Mouse (Mus musculus): ENCODE measurements around the gene Xkr7. TPM values are rescaled to one million over a fixed set of nuclear protein-coding genes. Genes with fewer than 3 reads are reported as not detected.

Gene Xkr7
- polyA plus RNA-seq, 1 experiment from 2014 or later: 1.0 TPM

GRCm38 (mm10) chr2:153027501-153027900, 4.2 kb upstream of the Xkr7 start:
- Histone ChIP-seq H3K9ac (ENCODE audit: low read length) (no peak overlapping the region), H3K4me2 (ENCODE audit: low read length) (no peak overlapping the region), H3K4me3 (ENCODE audit: low read depth, low read length) (no peak overlapping the region), H3K27ac (ENCODE audit: low read depth, low read length) (no peak overlapping the region), H3K36me3 (ENCODE audit: control insufficient read depth, insufficient read depth, low read length) (no peaks in the 10 kb centered on the region), H3K4me1 (ENCODE audit: control insufficient read depth, insufficient read depth, low read length) (peaks cover 3% of the 10 kb centered on the region; the same call in 1 of the 2 replicates), H3K27me3 (replicated peaks; ENCODE audit: control insufficient read depth, insufficient read depth, low read length) (peaks cover 7% of the 10 kb centered on the region; the same call in 1 of the 2 replicates), H3K9me3 (replicated peaks; ENCODE audit: control insufficient read depth, low read length) (no peaks in the 10 kb centered on the region)
- no peak for ATAC-seq
- DNase-seq (ENCODE audit: low spot score): no peak
- WGBS: 67% methylated on average over 4 of the region's 4 CpGs

DNA sequence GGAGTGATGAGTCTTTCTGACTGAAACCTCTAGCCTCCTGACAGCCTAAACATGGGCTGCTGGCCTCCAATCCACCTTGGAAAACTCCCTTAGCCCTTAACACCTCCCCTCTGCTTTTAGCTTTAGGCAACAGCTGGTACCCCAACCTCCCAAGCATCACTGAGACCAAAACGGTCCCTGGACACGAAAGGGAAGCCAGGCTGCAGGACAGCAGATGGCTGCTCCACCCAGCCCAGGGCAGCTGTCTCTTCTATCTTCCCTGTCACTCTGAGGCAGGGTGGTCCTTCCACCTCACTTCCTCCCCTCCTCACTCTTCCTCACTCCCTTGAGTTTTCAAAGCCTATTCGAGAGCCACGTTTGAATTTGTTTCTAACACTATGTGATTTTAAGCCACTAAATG, 1.2 kb upstream of the Xkr7 start:
- no peak overlapping the region for H3K4me3 ChIP-seq (ENCODE audit: low read depth, low read length)
- DNase-seq (ENCODE audit: low spot score): no peak
- peaks cover 15% of the 10 kb centered on the region for H3K4me1 ChIP-seq (ENCODE audit: control insufficient read depth, insufficient read depth, low read length)
- no peak overlapping the region for H3K27ac ChIP-seq (ENCODE audit: low read depth, low read length)
- H3K9me3 ChIP-seq (replicated peaks; ENCODE audit: control insufficient read depth, low read length): no peaks in the 10 kb centered on the region
- H3K27me3 ChIP-seq (replicated peaks; ENCODE audit: control insufficient read depth, insufficient read depth, low read length): peaks cover 11% of the 10 kb centered on the region; the same call in 1 of the 2 replicates
- H3K36me3 ChIP-seq (ENCODE audit: control insufficient read depth, insufficient read depth, low read length): no peaks in the 10 kb centered on the region
- H3K4me2 ChIP-seq (ENCODE audit: low read length): no peak overlapping the region
- ATAC-seq: no peak
- H3K9ac ChIP-seq (ENCODE audit: low read length): no peak overlapping the region
- 28% methylated on average over 4 of the region's 4 CpGs for WGBS

DNA sequence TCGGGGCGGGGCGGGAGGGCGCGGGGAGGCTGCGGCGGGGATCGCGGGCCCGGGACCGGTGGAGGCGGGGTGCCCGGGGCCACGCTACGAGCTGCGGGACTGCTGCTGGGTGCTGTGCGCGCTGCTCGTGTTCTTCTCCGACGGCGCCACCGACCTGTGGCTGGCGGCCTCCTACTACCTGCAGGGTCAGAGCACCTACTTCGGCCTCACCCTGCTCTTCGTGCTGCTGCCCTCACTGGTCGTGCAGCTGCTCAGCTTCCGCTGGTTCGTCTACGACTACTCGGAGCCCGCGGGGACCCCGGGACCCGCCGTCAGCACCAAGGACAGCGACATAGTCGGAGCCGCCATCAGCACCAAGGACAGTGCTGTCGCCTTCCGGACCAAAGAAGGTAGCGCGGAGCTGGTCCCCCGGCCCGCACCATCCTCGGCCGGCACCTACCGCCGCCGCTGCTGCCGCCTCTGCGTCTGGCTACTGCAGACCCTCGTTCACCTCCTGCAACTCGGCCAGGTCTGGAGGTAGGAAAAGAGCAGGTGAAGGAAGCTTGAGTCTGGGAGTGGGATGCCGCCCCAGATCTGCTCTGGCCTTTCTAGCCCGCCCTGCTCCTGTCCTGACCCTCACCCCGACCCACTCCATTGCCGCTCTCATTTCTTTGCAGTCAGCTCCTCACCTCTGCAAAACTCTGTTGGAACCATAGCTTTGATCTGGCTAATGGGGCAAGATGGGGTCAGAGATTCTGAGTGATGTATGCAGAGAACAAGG, 611 bp downstream of the Xkr7 start:
- H3K4me1 ChIP-seq (ENCODE audit: control insufficient read depth, insufficient read depth, low read length): peaks cover 15% of the 10 kb centered on the region
- DNase-seq (ENCODE audit: low spot score): peak; percentile 65
- peak overlapping the region; percentile 73 for H3K9ac ChIP-seq (ENCODE audit: low read length)
- H3K4me3 ChIP-seq (ENCODE audit: low read depth, low read length): peak overlapping the region; percentile 63
- no peaks in the 10 kb centered on the region for H3K36me3 ChIP-seq (ENCODE audit: control insufficient read depth, insufficient read depth, low read length)
- 2% methylated on average over 40 of the region's 58 CpGs for WGBS
- H3K4me2 ChIP-seq (ENCODE audit: low read length): peak overlapping the region; percentile 73
- peaks cover 11% of the 10 kb centered on the region; the same call in 1 of the 2 replicates for H3K27me3 ChIP-seq (replicated peaks; ENCODE audit: control insufficient read depth, insufficient read depth, low read length)
- ATAC-seq: peak; percentile 63
- H3K27ac ChIP-seq (ENCODE audit: low read depth, low read length): peak overlapping the region; percentile 61
- H3K9me3 ChIP-seq (replicated peaks; ENCODE audit: control insufficient read depth, low read length): no peaks in the 10 kb centered on the region

DNA sequence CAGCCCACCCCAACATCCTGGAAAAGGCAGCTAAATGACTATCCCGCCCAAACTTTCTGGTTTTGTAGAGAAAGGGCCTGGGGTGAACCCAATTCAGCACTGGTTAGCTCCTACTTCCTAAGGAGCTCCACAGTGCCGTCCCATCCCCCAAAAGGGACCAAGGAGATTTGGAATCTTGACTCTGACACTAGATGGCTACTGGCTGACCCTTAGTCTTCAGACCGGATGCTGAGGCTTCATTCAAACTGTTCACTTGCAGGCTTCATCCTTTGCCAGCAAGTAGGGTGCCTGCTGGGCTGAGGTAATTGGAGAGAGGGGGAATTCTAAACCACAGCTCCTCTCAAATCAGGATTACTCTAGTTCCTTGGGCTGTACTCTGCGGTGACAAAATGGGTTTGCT, 1.3 kb downstream of the Xkr7 start:
- Histone ChIP-seq H3K36me3 (ENCODE audit: control insufficient read depth, insufficient read depth, low read length) (no peaks in the 10 kb centered on the region), H3K27me3 (replicated peaks; ENCODE audit: control insufficient read depth, insufficient read depth, low read length) (peaks cover 11% of the 10 kb centered on the region; the same call in 1 of the 2 replicates), H3K9me3 (replicated peaks; ENCODE audit: control insufficient read depth, low read length) (no peaks in the 10 kb centered on the region), H3K4me1 (ENCODE audit: control insufficient read depth, insufficient read depth, low read length) (peaks cover 15% of the 10 kb centered on the region), H3K4me3 (ENCODE audit: low read depth, low read length) (peak overlapping the region; percentile 63), H3K4me2 (ENCODE audit: low read length) (peak overlapping the region; percentile 73), H3K27ac (ENCODE audit: low read depth, low read length) (0 out of 2 replicates have a peak overlapping the region, but pooled peaks have one; percentile 39), H3K9ac (ENCODE audit: low read length) (peak overlapping the region; percentile 73)
- DNase-seq (ENCODE audit: low spot score): no peak
- WGBS: 6% methylated on average over 4 of the region's 4 CpGs
- no peak for ATAC-seq

DNA sequence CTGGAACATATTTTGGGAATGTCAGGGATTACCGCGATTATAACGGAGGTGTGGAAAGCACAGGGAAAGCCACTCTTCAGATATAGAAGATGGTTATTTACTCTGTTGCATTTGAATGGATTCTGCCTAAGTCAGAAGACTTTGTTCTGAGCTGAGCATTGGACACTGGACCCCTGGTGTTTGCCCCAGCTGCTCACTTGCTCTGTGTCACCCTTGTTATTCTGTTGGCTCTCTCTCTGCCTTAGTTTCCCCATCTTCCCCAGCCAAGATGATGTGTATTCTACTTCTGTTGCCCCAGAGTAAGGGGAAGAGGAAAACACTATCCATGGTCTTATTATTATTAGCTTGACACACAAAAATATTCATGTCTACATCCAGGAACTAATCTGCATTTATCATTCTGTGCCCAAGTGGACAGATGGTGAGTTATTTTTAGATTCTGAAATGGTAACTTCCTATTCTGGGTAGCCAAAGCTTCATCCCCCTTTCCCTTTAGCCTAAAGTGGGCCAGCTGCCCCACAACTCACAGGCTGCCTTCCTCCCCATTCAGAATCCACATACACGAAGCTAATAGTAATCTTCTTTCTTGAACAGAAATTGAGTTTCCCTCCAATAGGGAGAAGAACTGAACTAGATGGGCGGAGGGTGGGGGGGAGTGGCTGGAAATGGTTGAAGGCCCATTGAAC, 2.0 kb downstream of the Xkr7 start:
- H3K4me3 ChIP-seq (ENCODE audit: low read depth, low read length): peak overlapping the region; percentile 63
- H3K36me3 ChIP-seq (ENCODE audit: control insufficient read depth, insufficient read depth, low read length): no peaks in the 10 kb centered on the region
- WGBS: 66% methylated on average over 5 of the region's 5 CpGs
- H3K9me3 ChIP-seq (replicated peaks; ENCODE audit: control insufficient read depth, low read length): no peaks in the 10 kb centered on the region
- DNase-seq (ENCODE audit: low spot score): peak; percentile 70
- peak overlapping the region; percentile 73 for H3K4me2 ChIP-seq (ENCODE audit: low read length)
- peak overlapping the region; percentile 73 for H3K9ac ChIP-seq (ENCODE audit: low read length)
- H3K27ac ChIP-seq (ENCODE audit: low read depth, low read length): peak overlapping the region; percentile 39; the same call in 1 of the 2 replicates
- ATAC-seq: no peak
- peaks cover 11% of the 10 kb centered on the region; the same call in 1 of the 2 replicates for H3K27me3 ChIP-seq (replicated peaks; ENCODE audit: control insufficient read depth, insufficient read depth, low read length)
- peaks cover 15% of the 10 kb centered on the region for H3K4me1 ChIP-seq (ENCODE audit: control insufficient read depth, insufficient read depth, low read length)

DNA sequence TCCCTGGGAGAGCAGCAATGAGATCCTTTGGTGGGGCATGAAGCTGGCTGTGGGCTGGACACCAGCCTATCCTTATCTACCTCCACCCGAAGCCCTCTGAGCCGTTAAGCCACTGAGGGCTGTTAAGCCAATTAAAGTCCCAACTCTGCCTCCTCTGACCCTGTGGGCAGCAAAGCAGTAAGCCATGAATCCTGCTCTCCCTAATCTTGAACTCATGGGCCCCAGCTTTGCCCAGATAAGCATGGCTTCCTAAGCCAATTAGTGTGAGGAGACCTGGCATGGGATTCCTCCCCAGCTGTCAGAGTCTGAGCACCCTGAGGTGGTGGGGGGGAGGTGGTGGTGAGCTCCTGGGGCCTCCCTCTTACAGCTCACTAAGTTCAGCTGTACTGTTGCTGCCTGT, 5.0 kb downstream of the Xkr7 start:
- peaks cover 15% of the 10 kb centered on the region for H3K4me1 ChIP-seq (ENCODE audit: control insufficient read depth, insufficient read depth, low read length)
- H3K4me3 ChIP-seq (ENCODE audit: low read depth, low read length): no peak overlapping the region
- DNase-seq (ENCODE audit: low spot score) (no peak), ATAC-seq (no peak)
- no peak overlapping the region for H3K4me2 ChIP-seq (ENCODE audit: low read length)
- 10% methylated on average over 2 of the region's 2 CpGs for WGBS
- H3K9ac ChIP-seq (ENCODE audit: low read length): no peak overlapping the region
- no peak overlapping the region for H3K27ac ChIP-seq (ENCODE audit: low read depth, low read length)
- no peaks in the 10 kb centered on the region for H3K36me3 ChIP-seq (ENCODE audit: control insufficient read depth, insufficient read depth, low read length)
- no peaks in the 10 kb centered on the region for H3K9me3 ChIP-seq (replicated peaks; ENCODE audit: control insufficient read depth, low read length)
- H3K27me3 ChIP-seq (replicated peaks; ENCODE audit: control insufficient read depth, insufficient read depth, low read length): 0 out of 2 replicates have a peak, but pooled peaks cover 4% of the 10 kb centered on the region

- H3K36me3 ChIP-seq (ENCODE audit: control insufficient read depth, insufficient read depth, low read length): no peaks in the 10 kb centered on the region
- no peak overlapping the region for H3K27ac ChIP-seq (ENCODE audit: low read depth, low read length)
- H3K4me2 ChIP-seq (ENCODE audit: low read length): no peak overlapping the region
- H3K27me3 ChIP-seq (replicated peaks; ENCODE audit: control insufficient read depth, insufficient read depth, low read length): no peaks in the 10 kb centered on the region
- no peak for ATAC-seq
- H3K9ac ChIP-seq (ENCODE audit: low read length): no peak overlapping the region
- DNase-seq (ENCODE audit: low spot score): peak; percentile 46
- no peak overlapping the region for H3K4me3 ChIP-seq (ENCODE audit: low read depth, low read length)
- H3K4me1 ChIP-seq (ENCODE audit: control insufficient read depth, insufficient read depth, low read length): peaks cover 20% of the 10 kb centered on the region
- WGBS: 58% methylated on average over 3 of the region's 3 CpGs
- no peaks in the 10 kb centered on the region for H3K9me3 ChIP-seq (replicated peaks; ENCODE audit: control insufficient read depth, low read length)
These were observed 12.2 kb downstream of the Xkr7 start for GRCm38 (mm10) chr2:153043886-153044285.

- WGBS: 25% methylated on average over 8 of the region's 8 CpGs
- ATAC-seq: peak; percentile 62
- no peak overlapping the region for H3K9ac ChIP-seq (ENCODE audit: low read length)
These were observed 14.2 kb downstream of the Xkr7 start for GRCm38 (mm10) chr2:153045884-153046299.

More at GRCm38 (mm10) chr2:153045884-153046299, 14.2 kb downstream of the Xkr7 start:
- H3K36me3 ChIP-seq (ENCODE audit: control insufficient read depth, insufficient read depth, low read length): no peaks in the 10 kb centered on the region
- peak; percentile 92 for DNase-seq (ENCODE audit: low spot score)
- H3K4me3 ChIP-seq (ENCODE audit: low read depth, low read length): no peak overlapping the region
- H3K27ac ChIP-seq (ENCODE audit: low read depth, low read length): peak overlapping the region; percentile 94
- H3K9me3 ChIP-seq (replicated peaks; ENCODE audit: control insufficient read depth, low read length): no peaks in the 10 kb centered on the region
- no peak overlapping the region for H3K4me2 ChIP-seq (ENCODE audit: low read length)
- H3K4me1 ChIP-seq (ENCODE audit: control insufficient read depth, insufficient read depth, low read length): peaks cover 33% of the 10 kb centered on the region
- H3K27me3 ChIP-seq (replicated peaks; ENCODE audit: control insufficient read depth, insufficient read depth, low read length): no peaks in the 10 kb centered on the region
